Mouse (Mus musculus) 3134 (cell line): ENCODE measurements around the gene Cdh5.

Source experiments
- DNase-seq: peaks from one replicate; pipeline ENCODE4 v3.0.0-alpha.2; 2011; ENCODE audit warnings: low spot score; ENCODE audit not compliant: insufficient read length; ENCODE audit errors: extremely low read depth

The Cdh5 gene

DNA sequence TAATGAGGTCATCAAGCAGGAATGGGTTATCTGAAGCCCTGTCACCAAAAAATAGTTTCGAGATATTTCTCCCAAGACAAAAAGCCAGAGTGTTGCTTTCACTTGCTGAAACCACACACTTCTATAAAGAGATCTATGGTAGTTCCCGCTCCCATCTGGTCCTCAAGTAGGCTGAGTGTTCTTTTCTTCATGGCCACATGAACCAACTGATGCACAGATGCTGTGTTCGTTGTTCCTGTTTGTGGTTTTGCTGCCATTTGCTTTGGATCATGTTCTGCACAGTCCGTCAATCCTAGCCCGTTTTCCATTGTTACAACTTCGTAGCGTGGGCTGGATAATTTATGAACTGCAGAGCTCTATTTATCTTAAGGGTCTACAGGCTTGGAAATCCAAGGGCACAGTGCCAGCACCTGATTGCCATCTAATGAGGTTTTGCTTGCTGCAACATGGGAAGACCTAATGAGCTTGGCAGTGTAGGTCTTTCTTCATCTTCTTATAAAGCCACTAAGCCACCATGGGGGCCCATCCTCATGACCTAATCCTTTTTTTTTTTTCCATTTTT lies 30.1 kb downstream of the Cdh5 start:
- no peak for DNase-seq

DNA sequence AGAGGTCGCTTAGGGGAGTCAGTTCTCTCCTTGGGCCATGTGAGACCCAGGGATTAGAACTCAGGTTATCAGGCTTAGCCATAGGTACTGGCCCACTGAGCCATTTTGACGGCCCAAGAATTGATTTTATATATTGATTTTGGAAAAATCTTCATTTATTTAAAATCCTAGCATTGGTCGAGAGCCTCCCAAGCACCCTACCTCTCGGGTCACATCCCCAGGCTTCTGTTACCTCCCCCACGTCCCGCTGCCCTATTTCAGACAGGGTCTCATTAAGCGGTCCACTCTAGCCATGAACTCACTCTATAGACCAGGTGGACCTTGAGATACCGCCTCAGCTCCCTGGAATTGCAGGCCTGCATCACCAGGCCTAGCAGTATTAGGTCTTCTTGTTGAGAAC lies 33.1 kb downstream of the Cdh5 start:
- no peak for DNase-seq

DNA sequence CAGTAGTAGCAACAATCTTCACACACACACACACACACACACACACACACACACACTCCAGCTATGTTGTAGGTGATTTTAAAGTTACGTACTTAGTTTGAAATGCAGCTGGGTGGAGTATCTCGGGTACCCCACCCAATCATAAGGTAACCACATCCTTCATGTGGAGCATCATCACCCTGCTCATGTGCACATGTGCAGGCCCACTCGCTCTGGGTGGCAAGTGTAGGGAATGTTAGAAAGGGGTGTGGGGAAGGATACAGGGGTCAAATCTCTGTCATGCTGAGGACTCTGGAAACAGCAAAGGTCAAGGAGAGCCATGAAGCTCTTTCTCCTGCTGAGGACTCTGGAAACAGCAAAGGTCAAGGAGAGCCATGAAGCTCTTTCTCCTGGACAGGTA lies 34.9 kb downstream of the Cdh5 start:
- DNase-seq, result no peak

GRCm38 (mm10) chr8:104137636-104138035 lies 36.2 kb downstream of the Cdh5 start:
- no peak for DNase-seq

DNA sequence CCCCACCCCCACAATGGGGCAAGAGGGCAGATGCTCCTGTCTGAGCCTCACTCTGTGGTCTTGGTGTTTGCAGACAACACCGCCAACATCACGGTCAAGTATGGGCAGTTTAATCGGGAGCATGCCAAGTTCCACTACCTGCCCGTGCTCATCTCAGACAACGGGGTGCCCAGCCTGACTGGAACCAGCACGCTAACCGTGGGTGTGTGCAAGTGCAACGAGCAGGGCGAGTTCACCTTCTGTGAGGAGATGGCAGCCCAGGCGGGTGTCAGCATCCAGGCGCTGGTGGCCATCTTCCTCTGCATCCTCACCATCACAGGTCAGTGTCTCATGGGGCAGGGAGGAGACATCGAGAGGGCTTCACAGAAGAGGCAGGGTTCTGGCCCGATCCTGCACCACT lies 39.2 kb downstream of the Cdh5 start:
- no peak for DNase-seq

DNA sequence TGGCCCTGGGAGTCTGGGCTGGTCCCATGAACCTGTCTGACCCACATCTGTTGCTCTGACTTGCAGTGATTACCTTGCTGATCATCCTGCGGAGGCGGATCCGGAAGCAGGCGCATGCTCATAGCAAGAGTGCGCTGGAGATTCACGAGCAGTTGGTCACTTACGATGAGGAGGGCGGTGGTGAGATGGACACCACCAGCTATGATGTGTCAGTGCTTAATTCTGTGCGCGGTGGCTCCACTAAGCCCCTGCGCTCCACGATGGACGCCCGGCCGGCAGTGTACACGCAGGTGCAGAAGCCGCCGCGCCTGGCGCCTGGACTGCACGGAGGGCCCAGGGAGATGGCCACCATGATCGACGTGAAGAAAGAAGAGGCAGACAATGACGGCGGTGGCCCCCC lies 41.0 kb downstream of the Cdh5 start:
- no peak for DNase-seq

- DNase-seq, result no peak
Observed at GRCm38 (mm10) chr8:104143379-104143778, 42.0 kb downstream of the Cdh5 start.

GRCm38 (mm10) chr8:104144434-104145216 lies 43.2 kb downstream of the Cdh5 start:
- no peak for DNase-seq

GRCm38 (mm10) chr8:104145981-104146689 lies 44.7 kb downstream of the Cdh5 start:
- no peak for DNase-seq

- DNase-seq, result no peak
Observed at GRCm38 (mm10) chr8:104146717-104147494, 45.5 kb downstream of the Cdh5 start.

DNA sequence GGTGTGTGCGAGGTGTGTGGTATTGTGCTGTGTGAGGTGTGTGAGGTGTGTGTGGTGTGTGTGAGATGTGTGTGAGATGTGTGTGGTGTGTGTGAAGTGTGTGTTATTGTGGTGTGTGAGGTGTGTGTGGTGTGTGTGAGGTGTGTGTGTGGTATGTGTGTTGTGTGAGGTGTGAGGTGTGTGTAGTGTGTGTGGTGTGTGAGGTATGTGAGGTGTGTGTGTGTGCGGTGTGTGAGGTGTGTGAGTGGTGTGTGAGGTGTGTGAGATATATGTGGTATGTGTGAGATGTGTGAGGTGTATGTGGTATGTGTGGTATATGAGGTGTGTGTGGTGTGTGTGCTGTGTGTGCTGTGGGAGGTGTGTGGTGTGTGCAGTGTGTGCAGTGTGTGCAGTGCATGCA lies 46.5 kb downstream of the Cdh5 start:
- DNase-seq, result no peak

GRCm38 (mm10) chr8:104160731-104161130 lies 59.3 kb downstream of the Cdh5 start:
- DNase-seq, result no peak

DNA sequence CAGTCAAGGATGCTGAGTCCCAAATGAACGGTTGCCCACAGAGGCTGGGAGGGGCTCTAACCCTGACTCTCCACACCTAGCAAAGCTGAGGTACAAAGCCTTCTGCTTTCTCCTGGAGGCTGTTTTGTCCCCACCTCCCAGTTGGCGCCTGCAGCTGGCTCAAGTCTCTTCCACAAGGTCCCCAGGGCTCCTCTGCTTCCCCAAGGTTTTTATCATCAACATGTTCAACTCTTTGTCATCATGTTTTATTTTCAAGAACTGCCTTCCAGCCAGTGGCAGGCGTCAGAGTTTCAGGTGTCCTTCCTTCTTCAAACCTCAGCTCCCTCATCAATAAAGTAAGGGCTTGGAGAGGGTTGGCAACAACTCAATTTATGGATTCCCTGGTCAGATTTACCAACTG lies 68.0 kb downstream of the Cdh5 start:
- DNase-seq, result no peak

GRCm38 (mm10) chr8:104170118-104171049 lies 69.0 kb downstream of the Cdh5 start, which contains the start of gene Bean1:
Gene Bean1, plus strand, starts transcription at chr8:104170442.
- no peak for DNase-seq

GRCm38 (mm10) chr8:104171050-104171620 lies 69.7 kb downstream of the Cdh5 start:
- no peak for DNase-seq

DNA sequence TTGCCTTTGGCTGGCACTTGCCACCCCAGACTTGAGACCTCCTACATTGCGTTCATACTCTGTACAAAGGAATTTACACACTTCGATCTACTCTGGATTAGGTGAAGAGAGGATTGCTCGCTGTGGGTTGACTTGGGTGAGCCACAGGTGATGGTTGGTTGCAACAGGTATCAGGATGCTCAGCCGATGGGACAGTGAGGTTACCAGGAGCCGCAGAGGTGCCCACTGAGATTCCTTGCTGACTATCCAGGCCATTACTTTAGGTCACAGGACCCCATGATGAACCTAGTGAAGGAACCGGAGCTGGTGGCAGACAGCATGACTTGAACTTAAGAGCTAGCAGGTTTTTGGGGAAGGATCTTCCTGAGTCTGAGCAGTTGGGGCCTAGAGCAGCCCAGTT lies 71.0 kb downstream of the Cdh5 start:
- DNase-seq, result no peak

GRCm38 (mm10) chr8:104175848-104176527 lies 74.6 kb downstream of the Cdh5 start:
- DNase-seq, result no peak

- DNase-seq, result no peak
Observed at GRCm38 (mm10) chr8:104177054-104177453, 75.6 kb downstream of the Cdh5 start.

DNA sequence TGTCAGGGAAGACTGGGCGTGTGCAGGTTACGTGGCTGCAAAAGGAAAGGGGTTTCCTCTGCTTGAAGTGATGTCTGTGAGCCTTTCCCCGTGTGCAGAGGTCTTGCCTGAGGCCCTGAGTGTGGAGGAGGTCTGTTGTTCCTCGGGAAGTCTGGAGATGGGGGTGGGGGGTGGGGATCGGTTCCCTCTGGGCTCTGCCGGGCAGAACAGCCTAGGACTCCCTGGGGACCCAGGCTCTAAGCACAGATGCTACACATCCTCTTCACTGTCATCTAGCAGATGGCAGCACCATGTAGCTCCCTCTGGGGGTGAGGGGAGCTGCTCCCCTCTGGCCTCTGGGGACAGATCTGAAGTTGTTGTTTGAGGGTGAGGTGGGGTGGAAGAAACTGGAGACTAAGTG lies 83.5 kb downstream of the Cdh5 start:
- DNase-seq, result no peak
